Mouse (Mus musculus) frontal cortex, postnatal 25 days (tissue): ENCODE results near the gene Gm11397.
"Not testable (repeated sequence)": the region's sequence is repeated elsewhere in the genome, so short reads cannot be mapped to it uniquely, and the experiment has no call there.

Experiments used
- DNase-seq, 2 experiments: peaks; one replicate each; pipeline ENCODE4 v3.0.0; 2022; ENCODE audit warnings: low spot score in 2 of 2

The Gm11397 gene

DNA sequence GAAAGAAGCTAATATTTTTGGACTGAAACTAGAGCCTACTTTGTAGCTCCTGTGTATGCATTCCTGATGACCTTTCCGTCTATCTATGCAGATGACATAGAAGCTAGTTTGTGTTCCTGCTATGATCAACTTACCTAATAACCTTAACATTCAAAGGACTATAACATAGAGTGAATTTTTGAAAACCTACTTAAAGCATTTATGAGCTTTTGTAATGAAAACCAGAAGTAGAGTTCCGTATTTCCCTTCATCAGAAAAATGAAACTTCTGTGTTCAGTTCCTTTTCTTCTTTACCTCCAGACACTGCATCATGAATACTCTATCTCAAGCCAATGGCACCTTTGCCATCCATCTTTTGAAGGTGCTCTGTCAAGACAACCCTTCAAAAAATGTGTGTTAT is at the start of gene Gm11397:
Gene Gm11397 (plus strand): TSS at position 301 of the 400 bp plus-strand sequence.
- DNase-seq = not testable (repeated sequence)

DNA sequence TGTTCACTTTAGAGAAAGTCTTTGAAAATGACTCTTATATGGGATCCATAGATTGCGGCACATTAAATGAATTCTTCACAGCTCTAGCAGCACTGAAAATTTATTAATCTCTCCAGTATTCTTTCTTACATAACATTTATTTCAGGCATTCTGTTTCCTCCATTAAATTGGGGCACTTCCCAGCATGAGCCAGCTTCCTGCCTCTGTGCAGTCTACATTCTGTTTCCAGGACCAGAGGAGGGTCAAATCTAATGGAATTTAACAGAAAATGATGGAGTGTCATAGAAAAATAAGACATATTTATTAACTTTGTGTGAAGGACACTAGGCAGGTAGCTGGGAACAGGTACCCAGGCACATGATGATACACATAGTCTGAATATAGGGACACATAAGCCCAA is 38.9 kb upstream of the Gm11397 start:
- DNase-seq = not testable (repeated sequence)

DNA sequence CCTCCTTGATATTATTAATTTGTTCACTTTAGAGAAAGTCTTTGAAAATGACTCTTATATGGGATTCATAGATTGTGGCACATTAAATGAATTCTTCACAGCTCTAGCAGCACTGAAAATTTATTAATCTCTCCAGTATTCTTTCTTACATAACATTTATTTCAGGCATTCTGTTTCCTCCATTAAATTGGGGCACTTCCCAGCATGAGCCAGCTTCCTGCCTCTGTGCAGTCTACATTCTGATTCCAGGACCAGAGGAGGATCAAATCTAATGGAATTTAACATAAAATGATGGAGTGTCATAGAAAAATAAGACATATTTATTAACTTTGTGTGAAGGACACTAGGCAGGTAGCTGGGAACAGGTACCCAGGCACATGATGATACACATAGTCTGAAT is 37.2 kb downstream of the Gm11397 start:
- DNase-seq = not testable (repeated sequence)
